Mouse (Mus musculus): ENCODE results near the gene Dnhd1.

DNA sequence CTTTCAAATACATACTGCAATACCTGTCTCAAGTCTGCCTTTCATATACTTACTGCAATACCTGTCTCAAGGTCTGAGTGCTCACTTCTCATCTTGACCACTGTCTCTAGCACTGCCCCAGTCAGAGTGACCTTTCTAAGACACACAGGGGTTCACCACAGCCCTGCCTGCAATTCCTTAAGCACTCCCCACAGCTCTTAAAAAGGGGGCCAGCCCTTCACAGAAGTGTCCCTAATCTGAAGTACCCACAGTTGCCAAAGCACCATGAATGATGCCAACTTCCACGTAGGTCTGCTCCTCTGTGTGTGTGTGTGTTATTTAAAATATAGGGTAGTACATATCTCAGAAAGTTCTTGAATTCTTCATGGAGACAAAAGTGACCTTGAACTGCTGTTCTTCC is 38.9 kb upstream of the Dnhd1 start:
- TF ChIP-seq CTCF (conservative IDR thresholded peaks at IDR 0.05; ENCODE audit: low read length) (no peak), POU5F1 (IDR thresholded peaks at IDR 0.05; ENCODE audit: borderline replicate concordance, low read length) (no peak), NANOG (IDR thresholded peaks at IDR 0.05; ENCODE audit: borderline replicate concordance, low read length) (no peak)
